Mouse (Mus musculus) heart, postnatal 0 days (tissue): ENCODE measurements around the gene Pbx3.

Experiments used
- CTCF ChIP-seq: IDR thresholded peaks from 2 replicates; pipeline ENCODE4 v1.5.1; 2016; ENCODE audit warnings: antibody characterized with exemption, control low read depth, low read depth
- EP300 ChIP-seq: IDR thresholded peaks from 2 replicates; pipeline ENCODE4 v1.6.1; 2016; ENCODE audit warnings: antibody characterized with exemption, low read depth

DNA sequence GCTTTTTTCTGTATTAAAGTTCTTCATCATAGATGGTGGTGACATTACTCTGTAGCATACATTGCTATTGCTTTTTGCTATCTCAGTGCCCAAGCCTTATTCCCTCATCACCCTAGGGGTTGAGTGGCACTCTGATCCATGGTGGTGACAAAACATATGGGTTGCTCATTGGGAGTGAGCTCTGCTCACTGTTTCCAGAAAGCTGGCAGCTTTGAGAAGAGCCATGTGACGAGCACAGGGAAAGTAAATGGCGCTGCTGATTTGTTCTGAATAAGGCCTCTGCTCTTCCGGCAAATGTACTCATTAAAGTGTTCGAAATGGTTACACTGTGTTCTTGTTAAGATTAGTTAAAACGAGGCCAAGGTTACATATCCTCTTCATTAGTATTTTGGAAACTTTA is 139.7 kb downstream of the Pbx3 start:
- TF ChIP-seq EP300 = no peak
- no peak for TF ChIP-seq CTCF
